9 mouse cellular contexts compared by ENCODE assay signal in the genomic region with DNA sequence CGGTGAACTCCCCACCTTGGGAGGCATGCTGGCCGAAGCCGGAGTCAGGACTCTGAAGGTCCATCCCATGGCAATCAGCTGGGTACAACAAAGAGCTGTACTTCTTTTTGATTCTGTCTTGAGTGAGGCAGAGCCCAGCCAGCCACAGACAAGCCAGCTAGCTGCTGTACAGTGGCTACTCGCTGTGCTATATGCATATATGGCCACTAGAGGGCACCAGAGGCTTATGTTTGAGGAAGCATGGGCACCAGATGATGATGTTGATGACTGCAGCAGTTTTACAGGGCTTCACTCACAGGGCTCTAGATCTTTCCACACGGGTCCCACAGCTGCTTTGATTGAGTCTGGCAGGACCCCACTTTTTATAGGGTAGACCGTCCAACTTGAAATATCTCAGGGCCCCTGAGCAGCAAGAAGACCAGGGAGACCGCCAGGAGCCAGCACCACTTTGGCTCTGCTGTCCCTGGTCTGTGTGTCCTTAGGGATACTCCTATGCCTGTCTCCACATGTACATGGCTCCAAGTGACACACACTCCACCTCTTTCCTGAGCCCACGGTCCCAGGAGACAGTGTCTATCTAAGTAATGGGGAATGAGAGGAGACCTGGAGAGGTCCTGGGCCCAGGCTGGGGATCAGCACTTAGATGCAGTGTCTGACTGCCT. TPM values are rescaled to one million over a fixed set of nuclear protein-coding genes. Genes with fewer than 3 reads are reported as not detected.
DNase-seq lines count a peak whose midpoint lies in the region; ATAC-seq and TF ChIP-seq lines count a peak whose summit lies in the region.
"Had no signal": no experiment of that assay in that cellular context is flagged by ENCODE, and none has a peak within 500 bp of the region (broad histone marks: within the 10 kb centered on the region; RNA-seq: fewer than 3 reads in every experiment).

No protein-coding gene starts in this region.

- no peak overlapping the region for H3K9ac ChIP-seq in embryonic facial prominence, embryonic 15.5 days
- H3K9ac ChIP-seq in kidney, embryonic 15.5 days = no peak overlapping the region
- no peak overlapping the region for H3K9ac ChIP-seq in limb, embryonic 14.5 days (ENCODE audit: low read depth, low read length, severe bottlenecking)
- no peak overlapping the region for H3K9ac ChIP-seq in stomach, embryonic 14.5 days (replicated peaks; ENCODE audit: low read depth, low read length)

- peak; percentile 70 for TF ChIP-seq CTCF in bone marrow macrophage, adult 2 months (IDR thresholded peaks at IDR 0.05; ENCODE audit: low read depth, low read length)

- H3K27me3 ChIP-seq in embryonic facial prominence, embryonic 15.5 days = peaks cover 10% of the 10 kb centered on the region
- H3K27me3 ChIP-seq in heart, embryonic 10.5 days (ENCODE audit: insufficient read depth, poor library complexity, severe bottlenecking) = peaks cover 66% of the 10 kb centered on the region
- peaks cover 34% of the 10 kb centered on the region for H3K27me3 ChIP-seq in kidney, embryonic 15.5 days
- no peaks in the 10 kb centered on the region for H3K27me3 ChIP-seq in limb, embryonic 14.5 days (ENCODE audit: control insufficient read depth, insufficient read depth, low read length)
- H3K27me3 ChIP-seq in stomach, embryonic 14.5 days (ENCODE audit: control insufficient read depth, insufficient read depth, low read length) = no peaks in the 10 kb centered on the region

- H3K9me3 ChIP-seq in embryonic facial prominence, embryonic 15.5 days (replicated peaks) = no peaks in the 10 kb centered on the region
- no peaks in the 10 kb centered on the region for H3K9me3 ChIP-seq in heart, embryonic 10.5 days
- no peaks in the 10 kb centered on the region for H3K9me3 ChIP-seq in kidney, embryonic 15.5 days (replicated peaks)
- H3K9me3 ChIP-seq in limb, embryonic 14.5 days (ENCODE audit: control insufficient read depth, low read length) = no peaks in the 10 kb centered on the region
- H3K9me3 ChIP-seq in stomach, embryonic 14.5 days (ENCODE audit: control insufficient read depth, low read depth, low read length) = no peaks in the 10 kb centered on the region

- no peaks in the 10 kb centered on the region for H3K4me1 ChIP-seq in bone marrow macrophage, adult 2 months (ENCODE audit: control insufficient read depth, insufficient read depth, low read length)
- H3K4me1 ChIP-seq in embryonic facial prominence, embryonic 15.5 days = no peaks in the 10 kb centered on the region
- no peaks in the 10 kb centered on the region for H3K4me1 ChIP-seq in heart, embryonic 10.5 days
- no peaks in the 10 kb centered on the region for H3K4me1 ChIP-seq in kidney, embryonic 15.5 days
- H3K4me1 ChIP-seq in limb, embryonic 14.5 days (ENCODE audit: control insufficient read depth, insufficient read depth, low read length) = no peaks in the 10 kb centered on the region
- no peaks in the 10 kb centered on the region for H3K4me1 ChIP-seq in stomach, embryonic 14.5 days (ENCODE audit: control insufficient read depth, insufficient read depth, low read length)

- WGBS in embryonic facial prominence, embryonic 15.5 days = 22% methylated on average over 8 of the region's 8 CpGs
- 28% methylated on average over 8 of the region's 8 CpGs for WGBS in heart, embryonic 10.5 days
- 29% methylated on average over 8 of the region's 8 CpGs for WGBS in kidney, embryonic 15.5 days
- WGBS in limb, embryonic 14.5 days = 25% methylated on average over 8 of the region's 8 CpGs
- WGBS in stomach, embryonic 14.5 days = 29% methylated on average over 8 of the region's 8 CpGs

- H3K27ac ChIP-seq in bone marrow macrophage, adult 2 months (ENCODE audit: insufficient read depth, low read depth, low read length) = no peak overlapping the region
- H3K27ac ChIP-seq in embryonic facial prominence, embryonic 15.5 days (replicated peaks) = no peak overlapping the region
- no peak overlapping the region for H3K27ac ChIP-seq in heart, embryonic 10.5 days
- no peak overlapping the region for H3K27ac ChIP-seq in kidney, embryonic 15.5 days
- no peak overlapping the region for H3K27ac ChIP-seq in limb, embryonic 14.5 days (replicated peaks; ENCODE audit: low read depth, low read length)
- no peak overlapping the region for H3K27ac ChIP-seq in stomach, embryonic 14.5 days (ENCODE audit: low read length)

- TF ChIP-seq POLR2A in bone marrow macrophage, adult 2 months (IDR thresholded peaks at IDR 0.05; ENCODE audit: borderline replicate concordance, low read depth, low read length) = no peak
- no peak for TF ChIP-seq POLR2A in limb, embryonic 14.5 days (IDR thresholded peaks at IDR 0.05; ENCODE audit: borderline replicate concordance, extremely low read depth, insufficient read depth, insufficient read length)

- peak; percentile 52; the same call in 1 of the 2 replicates for ATAC-seq in embryonic facial prominence, embryonic 15.5 days (ENCODE audit: insufficient number of reproducible peaks, low FRiP score, low TSS enrichment, low read depth)
- peak; percentile 57 for ATAC-seq in kidney, embryonic 15.5 days (replicated peaks; ENCODE audit: low FRiP score)
- peak; percentile 86 for ATAC-seq in limb, embryonic 14.5 days (ENCODE audit: low FRiP score, low read depth)
- peak; percentile 62 for ATAC-seq in stomach, embryonic 14.5 days (ENCODE audit: insufficient number of reproducible peaks, insufficient read depth, low FRiP score, low read depth)

- H3K36me3 ChIP-seq in embryonic facial prominence, embryonic 15.5 days = no peaks in the 10 kb centered on the region
- no peaks in the 10 kb centered on the region for H3K36me3 ChIP-seq in heart, embryonic 10.5 days
- no peaks in the 10 kb centered on the region for H3K36me3 ChIP-seq in kidney, embryonic 15.5 days
- H3K36me3 ChIP-seq in limb, embryonic 14.5 days (ENCODE audit: control insufficient read depth, insufficient read depth, low read length) = no peaks in the 10 kb centered on the region
- H3K36me3 ChIP-seq in stomach, embryonic 14.5 days (ENCODE audit: control insufficient read depth, insufficient read depth, low read length) = no peaks in the 10 kb centered on the region

- peak; percentile 79 for DNase-seq in CD4-positive helper T cell, adult 2 months (ENCODE audit: low read depth, low spot score)
- DNase-seq in heart, embryonic 10.5 days (ENCODE audit: low spot score) = peak; percentile 92
- DNase-seq in limb, embryonic 14.5 days (ENCODE audit: low spot score) = peak; percentile 92
- DNase-seq in natural killer cell, adult 2 months (ENCODE audit: low spot score in 2 of 2) = peak; percentile 68 to 75

- no peak overlapping the region for H3K4me3 ChIP-seq in bone marrow macrophage, adult 2 months (ENCODE audit: insufficient read depth, low read length)
- H3K4me3 ChIP-seq in embryonic facial prominence, embryonic 15.5 days (replicated peaks) = no peak overlapping the region
- H3K4me3 ChIP-seq in heart, embryonic 10.5 days = no peak overlapping the region
- no peak overlapping the region for H3K4me3 ChIP-seq in kidney, embryonic 15.5 days (replicated peaks)
- no peak overlapping the region for H3K4me3 ChIP-seq in limb, embryonic 14.5 days (replicated peaks; ENCODE audit: low read length)
- H3K4me3 ChIP-seq in stomach, embryonic 14.5 days (ENCODE audit: low read depth, low read length) = no peak overlapping the region
- H3K4me3 ChIP-seq: erythroblast, embryonic 14.5 days had no signal

- H3K4me2 ChIP-seq in embryonic facial prominence, embryonic 15.5 days (replicated peaks) = no peak overlapping the region
- H3K4me2 ChIP-seq in kidney, embryonic 15.5 days = 0 out of 2 replicates have a peak overlapping the region, but pooled peaks have one; percentile 14
- no peak overlapping the region for H3K4me2 ChIP-seq in limb, embryonic 14.5 days (replicated peaks; ENCODE audit: low read depth, low read length, severe bottlenecking)
- H3K4me2 ChIP-seq in stomach, embryonic 14.5 days (replicated peaks; ENCODE audit: low read depth, low read length) = no peak overlapping the region

RNA-seq across cellular contexts. Expression of a gene that starts 13.0 kb away (rescaled TPM):
- polyA plus RNA-seq in bone marrow macrophage, adult 2 months (2012; ENCODE audit: insufficient read depth, insufficient read length, missing spikeins) = 10.3 and 12.0 TPM in 2 replicates
- 38.1 and 41.3 TPM in 2 replicates for polyA plus RNA-seq in embryonic facial prominence, embryonic 15.5 days (2015; fragmentation: Nextera tagmentation; extraction: Ambion mirVana)
- polyA plus RNA-seq in heart, embryonic 10.5 days (2016; fragmentation: Nextera tagmentation; extraction: Ambion mirVana) = 8.9 and 18.2 TPM in 2 replicates
- polyA plus RNA-seq in kidney, embryonic 15.5 days (2015; fragmentation: Nextera tagmentation; extraction: Ambion mirVana) = 72.1 and 77.8 TPM in 2 replicates
- 15.4 and 17.1 TPM in 2 replicates for polyA plus RNA-seq in limb, embryonic 14.5 days (2012; rRNA removed)
- polyA plus RNA-seq in limb, embryonic 14.5 days (2014; fragmentation: Nextera tagmentation; extraction: Ambion mirVana) = 21.3 and 27.1 TPM in 2 replicates
- 34.3 and 54.4 TPM in 2 replicates for polyA plus RNA-seq in stomach, embryonic 14.5 days (2014; fragmentation: Nextera tagmentation; extraction: Ambion mirVana)
